Mouse (Mus musculus): ENCODE data around the gene She.

The She gene

DNA sequence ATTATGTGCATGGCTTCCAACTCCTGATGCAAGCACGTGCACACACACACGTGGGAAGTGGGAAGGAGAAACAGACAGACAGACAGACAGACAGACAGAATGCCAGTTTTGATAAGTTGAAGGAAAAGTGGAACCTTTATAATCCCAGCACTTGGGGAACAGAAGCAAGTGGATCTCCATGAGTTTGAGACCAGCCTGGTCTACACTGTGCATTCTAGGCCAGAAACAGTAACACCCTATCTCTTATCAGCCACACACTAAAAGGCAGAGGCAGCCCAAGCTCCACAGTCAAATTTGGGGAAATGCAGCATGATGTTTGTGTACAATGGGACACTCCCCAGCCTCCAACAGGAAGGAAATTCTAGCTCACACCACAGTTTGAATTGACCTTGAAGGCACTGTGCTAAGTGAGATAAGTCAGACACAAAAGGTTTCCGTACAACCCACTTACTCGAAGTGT lies 52.4 kb downstream of the She start:
- no peak for DNase-seq (ENCODE audit: low spot score)

DNA sequence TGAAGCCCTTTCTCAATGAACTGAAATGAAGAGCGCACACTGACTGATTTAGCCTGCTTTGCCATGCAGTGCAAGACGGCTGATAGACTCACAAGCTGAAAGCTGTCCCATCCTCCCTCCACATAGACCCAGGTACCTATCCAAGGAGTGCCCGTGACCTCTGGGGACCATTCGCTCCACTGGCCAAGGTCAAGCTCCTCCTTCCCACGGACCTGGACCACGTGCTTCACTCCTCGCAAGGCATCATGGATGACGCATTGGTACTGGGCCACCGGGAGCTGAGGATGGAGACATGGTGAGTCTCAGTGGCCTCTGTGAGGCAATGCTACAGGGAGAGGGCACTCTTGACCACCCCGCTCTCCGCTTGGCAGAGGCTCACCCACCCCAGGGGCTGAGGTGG lies 54.6 kb downstream of the She start:
- DNase-seq (ENCODE audit: low spot score), result no peak

DNA sequence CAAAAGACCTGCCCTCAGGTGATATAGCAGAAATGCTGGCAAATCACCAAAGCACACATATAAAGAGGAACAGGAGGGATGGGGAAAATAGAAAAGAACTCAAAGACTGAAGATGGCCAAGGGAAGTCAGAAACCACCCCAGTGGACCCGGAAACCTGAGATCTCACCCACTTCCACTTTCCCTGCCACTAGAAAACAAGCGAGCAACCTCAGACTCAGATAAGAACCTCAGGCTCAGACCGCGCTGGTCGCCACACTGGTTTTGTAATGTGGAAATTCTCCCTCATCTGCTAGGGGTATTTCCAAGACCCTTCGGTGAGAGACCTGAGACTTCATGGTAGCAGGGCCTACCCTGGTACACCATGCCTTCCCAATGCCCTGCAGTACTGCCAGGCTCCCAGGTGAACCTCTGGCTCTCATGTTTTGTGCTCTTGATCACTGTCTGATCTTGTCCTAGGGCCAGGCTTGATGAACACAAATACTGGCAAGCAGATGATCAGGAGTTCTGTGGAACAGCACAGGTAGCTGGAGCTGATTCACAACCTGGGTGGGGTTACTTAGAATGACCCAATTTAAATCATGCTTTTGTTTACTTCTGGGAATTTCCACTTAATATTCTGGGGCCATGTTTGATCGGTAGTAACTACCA lies 56.5 kb downstream of the She start:
- DNase-seq (ENCODE audit: low spot score), result no peak

DNA sequence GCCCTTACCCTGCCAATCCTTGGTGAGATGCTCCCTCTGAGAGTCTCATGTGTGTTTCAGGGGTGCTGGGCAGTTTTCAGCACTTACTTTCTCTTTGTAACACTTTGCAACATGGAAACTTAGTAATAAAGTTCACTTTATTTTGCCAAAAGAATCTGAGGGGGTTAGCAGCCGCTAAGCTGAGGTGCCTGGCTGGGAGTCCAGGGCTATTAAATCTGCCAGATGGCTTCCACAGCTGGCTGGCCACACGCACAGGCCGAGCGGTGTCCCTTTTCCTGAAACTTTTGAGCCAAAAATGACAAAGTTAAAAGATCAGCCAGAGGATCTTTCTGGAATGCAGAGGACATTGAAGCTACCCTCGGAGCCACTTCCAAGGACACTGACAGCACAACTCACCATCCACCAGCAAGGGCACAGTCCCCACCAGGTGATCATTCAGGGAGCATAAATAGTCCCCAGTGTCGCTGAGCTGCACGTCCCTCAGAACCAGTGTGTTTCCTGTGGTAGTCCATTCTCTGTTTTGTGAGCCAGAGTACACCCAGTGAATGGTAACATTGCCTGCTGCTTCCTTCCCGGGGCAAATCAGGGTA lies 58.8 kb downstream of the She start:
- no peak for DNase-seq (ENCODE audit: low spot score)

DNA sequence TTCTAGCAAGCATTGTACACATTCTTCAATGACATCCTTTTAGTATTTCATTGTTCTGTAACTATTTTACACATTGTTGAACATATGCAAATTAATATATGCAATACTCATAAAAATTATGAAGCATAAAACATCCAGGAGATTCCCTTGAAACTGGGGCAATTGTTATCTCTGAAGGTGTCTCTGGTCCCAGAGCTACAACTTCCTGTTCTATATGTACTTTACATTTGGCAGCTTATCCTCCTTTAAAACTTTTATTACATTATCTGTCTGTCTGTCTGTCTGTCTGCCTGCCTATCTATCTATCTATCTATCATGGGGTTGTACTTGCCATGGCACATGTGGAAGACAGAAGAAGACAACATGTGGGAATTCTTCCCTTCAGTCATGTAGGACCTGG lies 60.5 kb downstream of the She start:
- DNase-seq (ENCODE audit: low spot score), result no peak

DNA sequence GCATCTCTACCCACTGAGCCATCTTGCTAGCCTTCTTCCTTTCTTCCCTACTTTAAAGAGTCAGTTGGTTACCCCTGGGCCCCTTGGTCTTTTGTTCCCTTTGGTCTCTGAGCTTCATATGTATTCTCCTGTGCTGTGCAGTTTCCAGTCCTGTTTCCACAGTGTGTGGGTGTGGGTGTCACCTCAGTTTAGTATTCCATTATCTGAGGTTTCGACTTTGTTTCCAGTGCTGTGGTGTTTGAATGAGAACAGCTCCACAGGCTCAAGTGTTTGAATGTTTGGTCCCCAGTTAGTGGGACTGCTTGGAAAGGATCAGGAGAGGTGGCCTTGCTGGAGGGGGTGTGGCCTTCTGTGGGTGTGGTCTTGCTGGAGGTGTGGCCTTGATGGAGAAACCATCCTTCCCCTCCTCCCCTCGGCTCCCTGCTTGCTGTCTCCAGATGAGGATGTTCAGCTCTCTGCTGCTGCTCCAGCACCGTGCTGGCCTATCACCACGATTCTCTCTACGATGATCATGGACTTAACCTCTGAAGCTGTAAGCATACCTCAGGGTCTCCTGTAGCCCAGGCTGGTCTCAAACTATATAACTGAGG lies 61.4 kb downstream of the She start:
- DNase-seq (ENCODE audit: low spot score), result no peak

DNA sequence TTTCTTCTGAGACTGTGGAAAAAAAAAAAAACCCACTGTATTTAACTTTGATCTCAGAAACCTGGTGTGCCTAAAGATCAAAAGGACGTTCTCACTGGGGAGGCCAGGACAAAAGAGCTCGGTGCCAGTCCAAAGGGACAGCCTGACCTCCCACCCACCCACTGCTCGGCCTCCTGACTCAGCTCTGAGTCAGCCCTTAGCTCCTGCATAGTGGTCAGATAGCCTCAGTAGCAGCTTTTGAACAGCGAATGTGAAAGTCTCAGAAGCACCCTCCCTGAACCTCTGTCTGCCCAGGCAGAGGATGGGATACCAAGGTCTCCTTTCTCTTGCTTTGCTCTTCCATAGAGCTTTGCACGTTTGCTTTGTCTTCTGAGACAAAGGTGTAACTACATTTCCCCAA lies 65.4 kb downstream of the She start:
- DNase-seq (ENCODE audit: low spot score), result no peak

DNA sequence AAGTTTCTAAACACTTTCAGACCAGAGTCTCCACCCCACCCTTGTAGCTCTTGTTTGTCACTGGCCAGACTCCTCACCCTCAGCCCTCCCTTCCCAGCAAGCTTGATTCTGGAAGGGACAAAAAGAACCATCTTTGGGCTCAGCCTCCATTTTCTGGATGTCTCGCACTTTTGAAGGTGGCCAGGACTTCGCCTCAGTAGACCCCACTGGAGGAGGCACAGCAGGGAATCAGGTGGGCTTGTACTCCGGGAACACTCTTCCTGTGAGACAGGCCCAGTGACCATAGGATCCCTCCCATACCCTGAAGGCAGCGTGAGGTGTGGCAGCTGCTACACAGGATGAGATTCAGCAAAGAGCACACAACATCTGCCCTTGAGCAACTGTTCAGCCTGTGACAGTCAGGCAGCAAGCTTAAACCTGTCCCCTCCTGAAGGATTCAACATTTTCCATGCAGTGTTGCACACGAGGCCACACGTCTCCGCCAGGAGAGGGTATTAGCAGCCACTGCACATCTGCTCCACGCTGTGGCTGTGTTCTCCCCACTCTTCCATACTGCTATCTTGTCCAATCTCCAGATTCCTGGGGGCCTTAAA lies 66.1 kb downstream of the She start:
- no peak for DNase-seq (ENCODE audit: low spot score)

DNA sequence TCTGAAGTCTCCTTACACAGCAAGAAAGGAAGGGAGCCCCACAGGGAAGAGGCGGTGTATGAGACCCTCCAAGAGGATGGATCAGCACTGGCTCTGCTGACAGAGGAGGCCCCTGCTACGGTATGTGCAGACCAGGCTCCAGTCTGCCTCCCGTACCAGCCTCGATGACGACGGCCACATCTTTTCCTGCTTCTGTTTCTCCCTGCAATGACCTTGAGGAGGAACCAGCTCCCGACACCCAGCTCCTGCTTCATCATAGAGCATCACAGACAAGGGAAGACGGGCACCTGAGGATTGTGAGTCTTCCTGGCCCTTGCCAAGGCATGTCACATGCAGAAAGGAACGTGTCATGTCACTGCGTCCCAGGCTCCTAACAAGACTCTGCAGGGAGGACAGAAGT lies 66.8 kb downstream of the She start:
- DNase-seq (ENCODE audit: low spot score), result no peak

DNA sequence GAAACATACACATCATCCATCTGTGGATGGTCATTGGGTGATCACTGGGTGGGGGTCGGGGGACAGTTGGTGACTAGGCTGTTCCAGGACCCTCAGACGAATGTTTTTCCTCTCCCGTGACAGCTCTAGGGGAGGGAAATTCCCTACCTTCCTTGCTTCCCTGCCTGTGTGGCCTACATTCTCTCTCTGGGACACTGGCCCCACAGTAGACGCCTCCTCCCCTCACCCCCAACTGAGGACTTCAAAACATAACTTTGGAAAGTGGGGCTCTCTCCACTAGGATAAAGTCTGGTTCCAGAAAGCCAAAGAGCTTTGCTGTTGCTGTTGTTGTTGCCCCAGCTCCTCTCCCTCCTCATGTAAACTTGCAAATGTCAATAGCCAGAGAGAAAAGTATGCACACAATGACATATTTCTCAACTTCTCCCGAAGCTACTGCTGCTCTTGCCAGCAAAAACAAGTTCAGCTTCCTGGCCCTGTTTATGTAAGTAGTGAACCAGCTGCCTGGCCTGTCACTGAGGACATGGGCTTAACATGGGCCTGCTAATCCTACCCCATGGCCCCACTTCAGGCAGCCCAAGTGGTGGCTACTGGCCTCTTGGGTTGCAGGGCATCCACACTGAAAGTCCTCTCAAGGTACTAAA lies 67.8 kb downstream of the She start:
- no peak for DNase-seq (ENCODE audit: low spot score)

DNA sequence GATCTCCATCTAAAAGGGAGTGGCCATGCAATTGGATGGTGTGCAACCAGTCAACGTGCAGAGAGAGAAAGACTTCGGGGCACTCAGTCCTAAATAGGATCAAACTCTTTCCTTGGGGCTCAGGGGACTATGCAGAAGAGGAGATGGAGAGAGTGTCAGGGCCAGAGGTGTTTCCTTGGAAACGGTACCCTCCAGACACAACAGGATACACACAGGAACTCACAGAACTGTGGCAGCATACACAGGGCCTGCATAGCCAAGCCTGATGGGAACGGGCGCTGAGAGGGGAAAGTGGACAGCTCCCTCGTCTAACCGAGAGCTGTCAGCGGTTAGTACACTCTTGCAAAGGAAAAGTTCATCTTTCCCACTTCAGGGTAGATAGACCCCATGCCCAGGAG lies 68.3 kb downstream of the She start:
- no peak for DNase-seq (ENCODE audit: low spot score)

DNA sequence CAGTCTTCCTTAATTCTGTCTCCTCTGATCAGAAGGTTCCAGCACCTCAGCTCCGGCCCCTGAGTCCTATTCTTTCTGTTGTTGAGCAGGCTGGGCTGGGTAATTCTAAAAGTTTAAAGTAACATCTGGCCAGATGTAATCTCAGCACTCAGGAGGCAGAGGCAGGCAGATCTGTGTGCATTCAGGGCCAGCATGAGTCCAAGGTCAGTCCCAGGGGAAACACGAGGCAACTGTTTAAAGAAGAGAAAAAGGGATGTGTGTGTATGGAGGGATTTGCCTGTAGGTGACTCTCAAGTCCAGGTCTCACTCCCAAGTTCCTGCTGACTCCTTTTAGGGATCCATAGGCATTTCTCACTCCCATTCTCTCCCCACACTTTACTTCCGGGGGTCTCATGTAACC lies 76.7 kb downstream of the She start:
- no peak for DNase-seq (ENCODE audit: low spot score)
